Mouse (Mus musculus) heart, embryonic 11.5 days (tissue): ENCODE data around the gene Hoxa7. TPM values are rescaled to one million over a fixed set of nuclear protein-coding genes. Genes with fewer than 3 reads are reported as not detected.

Experiments
- ATAC-seq: fragments of 200-750 bp; cut with Nextera tagmentation; replicated peaks from 2 replicates; pipeline ENCODE4 v1.8.0; 2017; ENCODE audit warnings: moderate library complexity; ENCODE audit not compliant: insufficient number of reproducible peaks, low FRiP score, low TSS enrichment
- H3K27ac ChIP-seq: fragments of 300-500 bp; sonication (generic); 2 replicates; pipeline ENCODE4 v1.5.1; 2014; ENCODE audit warnings: mild to moderate bottlenecking, low read depth, low read length
- H3K27me3 ChIP-seq: fragments of 300-500 bp; sonication (generic); 2 replicates; pipeline ENCODE4 v1.6.1; 2014; ENCODE audit warnings: mild to moderate bottlenecking, low read length, mixed read lengths; ENCODE audit not compliant: control insufficient read depth, insufficient read depth
- H3K36me3 ChIP-seq: fragments of 300-500 bp; sonication (generic); 2 replicates; pipeline ENCODE4 v1.6.1; 2014; ENCODE audit warnings: mild to moderate bottlenecking, low read length, moderate library complexity, mixed read lengths; ENCODE audit not compliant: control insufficient read depth, insufficient read depth
- H3K4me1 ChIP-seq: fragments of 300-500 bp; sonication (generic); 2 replicates; pipeline ENCODE4 v1.6.1; 2014; ENCODE audit warnings: low read length; ENCODE audit not compliant: control insufficient read depth, insufficient read depth
- H3K4me2 ChIP-seq: fragments of 300-500 bp; sonication (generic); 2 replicates; pipeline ENCODE4 v1.6.1; 2014; ENCODE audit warnings: mild to moderate bottlenecking, moderate library complexity
- H3K4me3 ChIP-seq: fragments of 300-500 bp; sonication (generic); 2 replicates; pipeline ENCODE4 v1.5.1; 2014; ENCODE audit warnings: low read depth, low read length
- H3K9ac ChIP-seq: fragments of 300-500 bp; sonication (generic); 2 replicates; pipeline ENCODE4 v1.6.1; 2014; ENCODE audit warnings: mild to moderate bottlenecking, low read depth, low read length, moderate library complexity
- H3K9me3 ChIP-seq: fragments of 300-500 bp; sonication (generic); replicated peaks from 2 replicates; pipeline ENCODE4 v1.6.1; 2016; ENCODE audit warnings: low read length; ENCODE audit not compliant: control insufficient read depth
- WGBS: fragments of 180-500 bp; shearing (Covaris S2); extraction: QIAGEN DNeasy Blood & Tissue Kit; methylation state at CpG from one replicate; pipeline ENCODE4 v1.1.7; 2014; ENCODE audit not compliant: insufficient replicate concordance; 5-methylcytosine and 5-hydroxymethylcytosine counted together
- polyA plus RNA-seq: library from polyadenylated mRNA; unstranded; fragments of >200 nt; fragmentation: Nextera tagmentation; extraction: Ambion mirVana; gene quantifications from 2 replicates; pipeline ENCODE4 v1.2.1, GENCODE M21; 2014

The Hoxa7 gene
- polyA plus RNA-seq, 1 experiment from 2014 or later = 0.49 TPM

DNA sequence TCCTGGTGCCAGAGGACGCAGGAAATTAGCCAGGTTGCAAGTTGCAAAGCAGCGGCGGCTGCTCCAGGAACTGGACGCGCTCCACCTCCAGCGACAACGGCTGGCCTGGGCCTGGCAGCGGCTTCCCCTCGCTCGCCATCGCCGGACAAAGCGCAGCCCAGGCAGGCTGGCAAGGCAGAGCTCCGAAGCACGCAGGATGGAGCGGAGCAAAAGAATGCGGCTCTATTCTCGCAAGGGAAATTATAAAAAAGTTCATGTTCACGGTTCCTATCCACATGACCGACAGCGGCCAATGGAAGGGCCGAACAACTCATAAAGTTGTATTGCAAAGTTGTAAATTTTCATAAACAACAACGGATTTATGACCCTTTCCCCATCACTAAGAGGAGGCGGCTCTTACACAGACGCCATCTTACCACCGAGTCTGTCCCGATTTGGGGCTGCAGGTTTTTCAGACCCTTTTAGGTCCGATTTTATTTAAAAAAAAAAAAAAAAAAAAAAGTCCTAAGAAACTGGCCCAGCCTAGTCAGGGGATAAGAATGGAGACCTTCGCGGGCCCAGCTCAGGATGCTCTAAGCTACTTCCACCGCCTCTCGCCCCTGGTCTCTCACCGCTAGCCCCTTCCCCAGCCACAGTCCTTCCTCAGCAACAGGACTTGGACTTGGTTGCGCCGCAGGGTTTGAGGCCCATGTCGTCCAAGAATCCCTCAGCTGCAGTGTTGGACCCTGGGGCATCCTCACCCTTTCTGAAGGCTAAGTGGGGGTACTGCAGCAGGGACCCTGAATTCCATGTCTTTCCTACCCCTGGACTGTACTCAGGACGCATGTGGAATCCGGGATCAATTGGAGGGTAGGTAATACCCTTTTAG lies 8.3 kb downstream of the Hoxa7 start, which contains the start of the genes Hoxa3 and Gm28308:
TSS of gene Hoxa3 (minus strand) at position 218 of the 868 bp plus-strand sequence.
TSS of gene Gm28308 (minus strand) at position 221 of the 868 bp plus-strand sequence.
- Histone ChIP-seq H3K9me3 (no peaks in the 10 kb centered on the region), H3K4me1 (peaks cover 13% of the 10 kb centered on the region), H3K27me3 (peaks cover 99% of the 10 kb centered on the region), H3K27ac (no peak within 1 kb of the TSS), H3K36me3 (no peaks in the 10 kb centered on the region), H3K9ac (no peak within 1 kb of the TSS), H3K4me2 (peak within 1 kb of the TSS; percentile 40), H3K4me3 (peak within 1 kb of the TSS; percentile 26)
- 2% methylated on average over 38 of the region's 38 CpGs for WGBS
- ATAC-seq = no peak

DNA sequence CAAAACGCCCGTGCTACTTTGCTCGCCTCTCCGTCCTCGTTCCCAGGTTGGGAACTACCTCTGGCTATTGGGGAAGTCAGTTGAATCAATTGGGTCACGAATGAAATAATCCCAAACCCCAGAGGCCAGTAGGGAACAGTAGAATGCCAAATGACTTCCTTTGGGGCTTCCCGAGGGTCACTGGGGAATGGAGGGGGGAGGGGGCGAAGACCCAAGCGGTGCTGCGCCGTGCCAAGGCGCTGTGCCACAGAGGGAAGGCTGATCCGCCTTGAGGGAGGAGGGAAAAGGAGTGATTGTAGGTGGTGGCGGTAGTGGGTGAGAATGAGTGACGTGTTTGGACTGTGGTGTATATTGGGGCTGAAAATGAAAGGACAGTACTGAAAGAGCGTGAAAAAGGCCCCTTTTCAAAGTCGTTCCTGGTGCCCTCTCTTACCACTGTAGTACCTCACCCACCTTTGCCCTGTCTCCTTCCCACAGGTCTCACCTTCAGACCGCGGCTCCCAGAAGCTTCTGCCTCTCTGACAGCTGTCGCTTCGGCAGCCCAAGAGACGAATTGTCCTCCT lies 9.0 kb downstream of the Hoxa7 start:
- H3K27me3 ChIP-seq = peaks cover 99% of the 10 kb centered on the region
- H3K4me3 ChIP-seq = peak overlapping the region; percentile 26
- under 1% methylated on average over 22 of the region's 22 CpGs for WGBS
- H3K9ac ChIP-seq = no peak overlapping the region
- peaks cover 13% of the 10 kb centered on the region for H3K4me1 ChIP-seq
- ATAC-seq = no peak
- no peaks in the 10 kb centered on the region for H3K36me3 ChIP-seq
- H3K9me3 ChIP-seq = no peaks in the 10 kb centered on the region
- peak overlapping the region; percentile 40 for H3K4me2 ChIP-seq
- H3K27ac ChIP-seq = no peak overlapping the region

- no peaks in the 10 kb centered on the region for H3K36me3 ChIP-seq
- H3K4me2 ChIP-seq = peak overlapping the region; percentile 24
- H3K9me3 ChIP-seq = no peaks in the 10 kb centered on the region
- no peak overlapping the region for H3K27ac ChIP-seq
- no peak for ATAC-seq
- peaks cover 99% of the 10 kb centered on the region for H3K27me3 ChIP-seq
- peak overlapping the region; percentile 21 for H3K4me3 ChIP-seq
- H3K9ac ChIP-seq = no peak overlapping the region
- peaks cover 12% of the 10 kb centered on the region for H3K4me1 ChIP-seq
- 3% methylated on average over 13 of the region's 13 CpGs for WGBS
Observed at GRCm38 (mm10) chr6:52211961-52212360, 9.7 kb downstream of the Hoxa7 start.

DNA sequence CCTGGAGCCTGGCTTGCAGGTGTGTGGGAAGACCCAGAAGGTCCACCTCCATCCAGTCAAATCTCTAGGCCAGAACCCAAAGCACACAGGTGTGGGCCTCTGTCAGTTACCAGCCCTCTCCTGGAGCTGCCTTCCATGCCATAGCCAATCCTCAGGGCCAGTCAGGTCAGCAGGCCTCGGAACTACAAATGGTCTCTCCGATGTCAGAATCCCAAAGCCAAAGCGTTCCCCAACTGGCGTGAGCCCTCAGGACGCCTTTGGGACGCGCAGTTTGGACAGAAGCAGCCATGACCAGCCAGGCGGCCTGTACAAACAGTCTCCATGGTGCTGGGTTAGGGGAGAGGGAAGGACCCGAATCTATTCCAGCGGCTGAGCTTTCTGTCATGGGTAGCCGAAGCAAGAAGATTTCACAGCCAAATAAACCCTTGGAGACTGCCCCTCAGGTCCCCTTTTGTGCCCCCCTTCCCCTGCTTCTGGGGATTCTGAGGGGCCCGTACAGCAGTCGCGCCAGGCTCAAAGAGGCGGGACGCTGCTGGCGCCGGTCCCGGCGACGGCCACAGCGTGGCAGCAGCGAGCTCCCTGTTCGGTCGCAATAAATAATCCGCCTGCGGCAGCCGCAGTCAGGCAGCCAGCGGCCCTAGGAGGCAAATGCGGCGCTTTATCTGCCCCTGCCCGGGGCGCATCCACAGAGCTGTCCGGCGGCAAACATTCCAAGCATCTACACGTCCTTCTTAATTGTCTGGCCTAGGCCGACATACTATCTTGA lies 10.3 kb downstream of the Hoxa7 start:
- WGBS = 2% methylated on average over 37 of the region's 37 CpGs
- Histone ChIP-seq H3K27ac (no peak overlapping the region), H3K27me3 (peaks cover 99% of the 10 kb centered on the region), H3K4me2 (peak overlapping the region; percentile 24), H3K4me1 (peaks cover 9% of the 10 kb centered on the region), H3K36me3 (no peaks in the 10 kb centered on the region), H3K9ac (no peak overlapping the region), H3K4me3 (peak overlapping the region; percentile 21; the same call in 1 of the 2 replicates), H3K9me3 (no peaks in the 10 kb centered on the region)
- ATAC-seq = 0 out of 2 replicates have a peak, but pooled peaks have one; percentile 23

- H3K4me2 ChIP-seq = no peak overlapping the region
- no peak overlapping the region for H3K4me3 ChIP-seq
- H3K27me3 ChIP-seq = peaks cover 99% of the 10 kb centered on the region
- H3K9me3 ChIP-seq = no peaks in the 10 kb centered on the region
- no peak overlapping the region for H3K27ac ChIP-seq
- ATAC-seq = no peak
- H3K36me3 ChIP-seq = no peaks in the 10 kb centered on the region
- no peak overlapping the region for H3K9ac ChIP-seq
- H3K4me1 ChIP-seq = peaks cover 10% of the 10 kb centered on the region
- WGBS = 7% methylated on average over 12 of the region's 12 CpGs
Observed at GRCm38 (mm10) chr6:52209685-52210046, 12.0 kb downstream of the Hoxa7 start.

- no peak overlapping the region for H3K27ac ChIP-seq
Observed at GRCm38 (mm10) chr6:52208868-52209684, 12.6 kb downstream of the Hoxa7 start.

DNA sequence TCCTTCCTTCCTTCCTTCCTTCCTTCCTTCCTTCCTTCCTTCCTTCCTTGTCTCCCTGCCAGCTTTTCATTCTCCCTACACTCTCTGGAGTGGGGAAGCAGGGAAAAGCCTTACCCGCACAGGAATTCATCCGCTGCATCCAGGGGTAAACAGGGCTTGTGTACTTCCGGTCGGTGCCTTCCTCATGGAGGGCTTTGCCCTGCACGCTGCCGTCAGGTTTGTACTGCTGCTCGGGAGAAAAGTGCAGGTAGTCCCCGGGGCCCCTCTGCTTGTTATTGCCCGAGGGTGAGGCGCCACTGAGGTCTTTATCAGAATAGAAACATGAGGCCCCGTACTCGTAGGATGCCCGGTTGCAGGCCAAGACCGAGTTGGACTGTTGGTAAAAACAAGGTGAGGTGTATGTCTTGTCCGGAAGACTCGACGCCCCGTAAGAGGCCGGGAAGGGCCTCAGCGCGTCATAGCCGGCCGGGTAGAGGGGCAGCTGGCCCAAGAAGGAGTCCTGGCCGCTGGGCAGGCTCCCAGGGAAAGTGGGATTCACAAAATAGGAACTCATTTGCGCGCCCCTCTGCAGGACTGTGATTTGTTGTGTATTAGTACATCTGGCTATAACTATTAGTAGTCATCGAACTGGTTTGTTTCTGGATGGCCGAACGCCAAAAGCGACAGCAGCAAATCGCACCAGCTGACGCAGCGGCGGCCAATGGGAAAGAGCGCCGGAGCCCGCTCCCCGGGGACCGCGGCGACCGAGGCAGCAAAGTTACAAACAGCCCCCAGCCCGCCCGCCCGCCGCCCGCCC lies 13.4 kb downstream of the Hoxa7 start, which contains the start of gene Hoxa6:
TSS of gene Hoxa6 (minus strand) at position 651 of the 796 bp plus-strand sequence.
- Histone ChIP-seq H3K27ac (no peak within 1 kb of the TSS), H3K4me1 (peaks cover 21% of the 10 kb centered on the region), H3K4me3 (peak within 1 kb of the TSS; percentile 18; the same call in 1 of the 2 replicates), H3K27me3 (peaks cover 99% of the 10 kb centered on the region), H3K4me2 (peak within 1 kb of the TSS; percentile 45), H3K36me3 (no peaks in the 10 kb centered on the region), H3K9me3 (no peaks in the 10 kb centered on the region), H3K9ac (no peak within 1 kb of the TSS)
- under 1% methylated on average over 47 of the region's 47 CpGs for WGBS
- ATAC-seq = no peak

More at GRCm38 (mm10) chr6:52208868-52209684, 12.6 kb downstream of the Hoxa7 start:
- Histone ChIP-seq H3K4me2 (peak overlapping the region; percentile 45), H3K4me1 (peaks cover 14% of the 10 kb centered on the region), H3K27me3 (peaks cover 99% of the 10 kb centered on the region), H3K9ac (no peak overlapping the region), H3K9me3 (no peaks in the 10 kb centered on the region), H3K36me3 (no peaks in the 10 kb centered on the region), H3K4me3 (peak overlapping the region; percentile 18; the same call in 1 of the 2 replicates)
- ATAC-seq = no peak
- WGBS = 4% methylated on average over 18 of the region's 18 CpGs
